Mouse (Mus musculus): ENCODE results near the gene Coro7. TPM values are rescaled to one million over a fixed set of nuclear protein-coding genes. Genes with fewer than 3 reads are reported as not detected.

Gene Coro7
- polyA plus RNA-seq, 1 experiment from 2014 or later = 13.1 TPM

DNA sequence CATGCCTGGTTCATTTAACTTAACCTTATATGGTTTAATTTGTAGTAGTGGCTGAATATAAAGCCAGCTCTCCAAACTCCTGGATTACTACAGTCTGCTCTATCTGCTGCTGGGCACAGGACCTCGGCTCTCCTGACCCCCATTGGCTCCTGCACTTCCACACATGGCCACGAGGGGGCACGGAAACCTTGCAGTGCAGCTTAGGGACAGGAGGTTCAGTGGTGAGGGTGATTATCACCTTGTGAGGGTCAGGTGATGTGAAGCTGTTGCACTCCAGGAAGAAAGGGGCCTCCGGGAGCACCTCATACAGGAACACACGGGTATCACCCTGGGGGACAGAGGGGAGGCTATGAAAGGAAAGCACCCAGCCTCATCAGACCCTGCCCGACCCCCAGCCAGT, 49.6 kb downstream of the Coro7 start:
- H3K4me2 ChIP-seq (ENCODE audit: low read depth, severe bottlenecking) = no peak overlapping the region
- no peaks in the 10 kb centered on the region for H3K27me3 ChIP-seq (ENCODE audit: control insufficient read depth, insufficient read depth, low read length)
- peak; percentile 52 for ATAC-seq (ENCODE audit: insufficient number of reproducible peaks, low FRiP score, low TSS enrichment, low read depth)
- H3K4me3 ChIP-seq (ENCODE audit: low read depth, low read length) = no peak overlapping the region
- H3K27ac ChIP-seq (replicated peaks; ENCODE audit: low read depth, low read length) = peak overlapping the region; percentile 42; the same call in 1 of the 2 replicates
- H3K4me1 ChIP-seq (ENCODE audit: control insufficient read depth, insufficient read depth, low read length) = no peaks in the 10 kb centered on the region
- H3K36me3 ChIP-seq (ENCODE audit: control insufficient read depth, insufficient read depth, low read length) = peaks cover 7% of the 10 kb centered on the region
- H3K9me3 ChIP-seq (ENCODE audit: control insufficient read depth, low read length) = no peaks in the 10 kb centered on the region
- no peak overlapping the region for H3K9ac ChIP-seq (ENCODE audit: low read length)
- WGBS = 19% methylated on average over 6 of the region's 6 CpGs
- peak; percentile 94 for DNase-seq (ENCODE audit: low spot score)

DNA sequence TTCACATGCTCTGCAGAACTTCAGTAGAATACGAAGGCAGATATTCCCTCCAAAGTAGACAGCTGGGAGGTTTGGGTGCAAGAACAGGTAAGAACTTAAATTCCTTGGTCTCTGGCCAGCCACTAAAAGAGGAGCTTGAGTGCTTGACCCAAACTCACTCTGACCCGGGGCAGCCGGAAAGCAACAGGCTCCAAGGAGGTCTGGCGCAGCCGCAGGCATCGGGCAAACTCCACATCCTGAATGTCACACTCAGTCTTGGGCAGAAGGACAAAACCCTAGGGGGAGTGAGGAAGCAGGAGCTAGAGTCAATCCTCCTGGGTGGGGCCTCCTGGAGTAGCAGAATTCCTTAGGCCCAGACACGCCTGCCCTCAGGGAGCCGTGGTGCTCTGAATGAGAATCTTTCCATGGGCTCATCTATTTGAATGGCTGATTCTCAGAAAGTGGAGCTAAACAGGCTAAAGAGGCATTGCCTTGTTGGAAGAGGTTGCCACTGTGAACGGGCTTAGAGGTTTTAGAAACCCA, 50.6 kb downstream of the Coro7 start:
- H3K36me3 ChIP-seq (ENCODE audit: control insufficient read depth, insufficient read depth, low read length) = peaks cover 7% of the 10 kb centered on the region
- no peaks in the 10 kb centered on the region for H3K9me3 ChIP-seq (ENCODE audit: control insufficient read depth, low read length)
- no peak overlapping the region for H3K4me3 ChIP-seq (ENCODE audit: low read depth, low read length)
- 92% methylated on average over 9 of the region's 9 CpGs for WGBS
- ATAC-seq (ENCODE audit: insufficient number of reproducible peaks, low FRiP score, low TSS enrichment, low read depth) (no peak), DNase-seq (ENCODE audit: low spot score) (no peak)
- H3K9ac ChIP-seq (ENCODE audit: low read length) = no peak overlapping the region
- H3K4me1 ChIP-seq (ENCODE audit: control insufficient read depth, insufficient read depth, low read length) = no peaks in the 10 kb centered on the region
- no peak overlapping the region for H3K4me2 ChIP-seq (ENCODE audit: low read depth, severe bottlenecking)
- no peaks in the 10 kb centered on the region for H3K27me3 ChIP-seq (ENCODE audit: control insufficient read depth, insufficient read depth, low read length)
- no peak overlapping the region for H3K27ac ChIP-seq (replicated peaks; ENCODE audit: low read depth, low read length)

DNA sequence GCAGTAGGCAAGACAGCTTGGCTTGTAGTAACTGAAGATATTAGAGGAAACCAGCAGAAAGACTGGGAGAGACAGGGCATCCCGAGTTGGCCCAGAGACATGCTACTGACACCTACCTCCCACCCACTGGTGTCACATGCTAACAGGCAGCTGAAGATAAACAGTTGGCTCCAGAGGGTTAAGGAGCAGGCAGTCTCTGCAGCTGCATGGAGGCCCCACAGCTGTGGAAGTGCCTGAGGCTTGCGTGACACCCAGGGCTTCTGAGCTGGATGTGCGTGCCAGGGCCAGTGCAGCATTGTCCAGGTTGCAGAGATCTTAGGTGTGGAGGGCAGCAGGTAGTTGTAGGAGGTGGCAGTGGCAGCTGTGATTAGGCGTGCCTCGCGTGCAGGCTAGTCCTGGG, 52.5 kb downstream of the Coro7 start:
- H3K36me3 ChIP-seq (ENCODE audit: control insufficient read depth, insufficient read depth, low read length) = peaks cover 5% of the 10 kb centered on the region
- peaks cover 8% of the 10 kb centered on the region for H3K4me1 ChIP-seq (ENCODE audit: control insufficient read depth, insufficient read depth, low read length)
- H3K4me2 ChIP-seq (ENCODE audit: low read depth, severe bottlenecking) = no peak overlapping the region
- ATAC-seq (ENCODE audit: insufficient number of reproducible peaks, low FRiP score, low TSS enrichment, low read depth) = no peak
- H3K4me3 ChIP-seq (ENCODE audit: low read depth, low read length) = no peak overlapping the region
- H3K27ac ChIP-seq (replicated peaks; ENCODE audit: low read depth, low read length) = no peak overlapping the region
- no peak overlapping the region for H3K9ac ChIP-seq (ENCODE audit: low read length)
- no peaks in the 10 kb centered on the region for H3K27me3 ChIP-seq (ENCODE audit: control insufficient read depth, insufficient read depth, low read length)
- no peak for DNase-seq (ENCODE audit: low spot score)
- WGBS = 74% methylated on average over 6 of the region's 6 CpGs
- no peaks in the 10 kb centered on the region for H3K9me3 ChIP-seq (ENCODE audit: control insufficient read depth, low read length)

- peak; percentile 86 for ATAC-seq (ENCODE audit: insufficient number of reproducible peaks, low FRiP score, low TSS enrichment, low read depth)
- peak within 1 kb of the TSS; percentile 67 for H3K4me2 ChIP-seq (ENCODE audit: low read depth, severe bottlenecking)
- WGBS = under 1% methylated on average over 56 of the region's 56 CpGs
Measured at GRCm38 (mm10) chr16:4624481-4625110, 55.0 kb downstream of the Coro7 start, which contains the start of gene Pam16. Gene Pam16, minus strand, starts transcription at chr16:4624988.

DNA sequence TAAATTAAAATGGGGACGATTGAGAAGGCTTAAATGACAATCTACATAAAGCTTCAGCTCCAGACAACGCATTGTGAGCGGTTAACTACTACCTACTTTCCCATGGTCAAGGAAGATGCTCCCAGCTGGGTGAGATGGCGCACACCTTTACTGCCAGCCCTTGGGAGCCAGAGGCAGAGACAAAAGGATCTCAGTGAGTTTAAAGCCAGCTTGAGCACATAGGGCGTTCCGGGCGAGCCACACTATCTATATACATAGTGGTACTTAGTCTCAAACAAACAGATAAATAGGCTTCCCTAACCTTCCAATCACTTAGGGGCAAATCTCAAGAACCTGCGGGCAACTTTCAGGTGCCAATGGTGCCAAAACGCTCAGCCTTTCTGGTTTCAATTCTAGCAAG, 55.5 kb downstream of the Coro7 start:
- Histone ChIP-seq H3K27me3 (ENCODE audit: control insufficient read depth, insufficient read depth, low read length) (no peaks in the 10 kb centered on the region), H3K36me3 (ENCODE audit: control insufficient read depth, insufficient read depth, low read length) (peaks cover 3% of the 10 kb centered on the region), H3K9me3 (ENCODE audit: control insufficient read depth, low read length) (no peaks in the 10 kb centered on the region), H3K9ac (ENCODE audit: low read length) (peak overlapping the region; percentile 78), H3K4me3 (ENCODE audit: low read depth, low read length) (peak overlapping the region; percentile 70), H3K4me2 (ENCODE audit: low read depth, severe bottlenecking) (peak overlapping the region; percentile 67), H3K4me1 (ENCODE audit: control insufficient read depth, insufficient read depth, low read length) (peaks cover 8% of the 10 kb centered on the region), H3K27ac (replicated peaks; ENCODE audit: low read depth, low read length) (no peak overlapping the region)
- ATAC-seq (ENCODE audit: insufficient number of reproducible peaks, low FRiP score, low TSS enrichment, low read depth) (no peak), DNase-seq (ENCODE audit: low spot score) (no peak)
- 24% methylated on average over 9 of the region's 9 CpGs for WGBS

More at GRCm38 (mm10) chr16:4624481-4625110, 55.0 kb downstream of the Coro7 start, which contains the start of gene Pam16:
- peaks cover 8% of the 10 kb centered on the region for H3K4me1 ChIP-seq (ENCODE audit: control insufficient read depth, insufficient read depth, low read length)
- H3K9ac ChIP-seq (ENCODE audit: low read length) = peak within 1 kb of the TSS; percentile 78
- peak within 1 kb of the TSS; percentile 70 for H3K4me3 ChIP-seq (ENCODE audit: low read depth, low read length)
- peak within 1 kb of the TSS; percentile 43; the same call in 1 of the 2 replicates for H3K27ac ChIP-seq (replicated peaks; ENCODE audit: low read depth, low read length)
- peak; percentile 92 for DNase-seq (ENCODE audit: low spot score)
- H3K36me3 ChIP-seq (ENCODE audit: control insufficient read depth, insufficient read depth, low read length) = peaks cover 4% of the 10 kb centered on the region
- H3K27me3 ChIP-seq (ENCODE audit: control insufficient read depth, insufficient read depth, low read length) = no peaks in the 10 kb centered on the region
- H3K9me3 ChIP-seq (ENCODE audit: control insufficient read depth, low read length) = no peaks in the 10 kb centered on the region

DNA sequence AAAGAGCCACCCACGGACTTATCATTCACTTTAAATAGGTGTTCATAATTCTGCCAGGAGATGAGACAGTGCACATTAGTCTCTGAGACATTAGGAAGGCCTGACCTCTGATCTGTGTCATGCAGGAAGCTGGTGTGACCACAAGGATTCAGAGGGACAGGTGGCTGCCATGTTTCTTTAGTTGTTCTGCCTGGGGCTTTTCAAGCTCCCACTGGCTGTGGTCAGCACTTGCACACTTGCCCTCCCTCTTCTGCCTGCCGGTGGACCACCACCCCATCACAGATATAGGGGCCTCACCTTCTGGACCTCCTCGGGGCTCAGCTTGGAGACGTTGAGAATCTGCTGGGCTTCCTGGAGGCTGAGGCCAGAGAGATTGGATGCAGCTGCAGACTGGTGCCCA, 62.7 kb downstream of the Coro7 start:
- ATAC-seq (ENCODE audit: insufficient number of reproducible peaks, low FRiP score, low TSS enrichment, low read depth) (no peak), DNase-seq (ENCODE audit: low spot score) (no peak)
- WGBS = 83% methylated on average over 4 of the region's 4 CpGs
- Histone ChIP-seq H3K36me3 (ENCODE audit: control insufficient read depth, insufficient read depth, low read length) (peaks cover 26% of the 10 kb centered on the region), H3K4me1 (ENCODE audit: control insufficient read depth, insufficient read depth, low read length) (no peaks in the 10 kb centered on the region), H3K4me3 (ENCODE audit: low read depth, low read length) (no peak overlapping the region), H3K4me2 (ENCODE audit: low read depth, severe bottlenecking) (no peak overlapping the region), H3K27ac (replicated peaks; ENCODE audit: low read depth, low read length) (no peak overlapping the region), H3K27me3 (ENCODE audit: control insufficient read depth, insufficient read depth, low read length) (no peaks in the 10 kb centered on the region), H3K9me3 (ENCODE audit: control insufficient read depth, low read length) (0 out of 2 replicates have a peak, but pooled peaks cover 2% of the 10 kb centered on the region), H3K9ac (ENCODE audit: low read length) (no peak overlapping the region)

GRCm38 (mm10) chr16:4615297-4615696, 64.3 kb downstream of the Coro7 start:
- DNase-seq (ENCODE audit: low spot score) (no peak), ATAC-seq (ENCODE audit: insufficient number of reproducible peaks, low FRiP score, low TSS enrichment, low read depth) (no peak)
- H3K27ac ChIP-seq (replicated peaks; ENCODE audit: low read depth, low read length) = no peak overlapping the region
- no peaks in the 10 kb centered on the region for H3K27me3 ChIP-seq (ENCODE audit: control insufficient read depth, insufficient read depth, low read length)
- H3K9ac ChIP-seq (ENCODE audit: low read length) = no peak overlapping the region
- H3K4me2 ChIP-seq (ENCODE audit: low read depth, severe bottlenecking) = no peak overlapping the region
- WGBS = 83% methylated on average over 1 of the region's 1 CpGs
- peaks cover 34% of the 10 kb centered on the region for H3K36me3 ChIP-seq (ENCODE audit: control insufficient read depth, insufficient read depth, low read length)
- H3K4me3 ChIP-seq (ENCODE audit: low read depth, low read length) = no peak overlapping the region
- H3K9me3 ChIP-seq (ENCODE audit: control insufficient read depth, low read length) = 0 out of 2 replicates have a peak, but pooled peaks cover 2% of the 10 kb centered on the region
- H3K4me1 ChIP-seq (ENCODE audit: control insufficient read depth, insufficient read depth, low read length) = no peaks in the 10 kb centered on the region

DNA sequence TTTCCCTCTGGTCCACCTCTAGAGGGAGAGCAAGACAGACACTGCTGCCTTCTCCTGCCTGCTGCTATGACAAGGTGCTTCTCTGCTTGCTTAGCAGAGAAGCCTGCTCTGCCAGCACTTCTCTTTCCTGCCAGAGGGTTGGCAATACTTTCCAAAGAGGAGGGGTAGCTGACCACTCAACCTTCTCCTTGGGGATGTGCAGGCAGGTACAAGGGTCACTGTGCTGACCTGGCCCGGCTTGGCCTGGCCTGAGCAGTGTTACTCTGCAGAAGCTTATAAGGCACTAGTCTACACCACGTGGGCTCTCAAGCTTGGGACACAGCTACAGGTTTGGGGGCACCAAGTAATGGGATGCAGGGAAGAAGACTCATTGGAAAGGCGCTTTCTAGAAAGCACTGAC, 64.9 kb downstream of the Coro7 start:
- ATAC-seq (ENCODE audit: insufficient number of reproducible peaks, low FRiP score, low TSS enrichment, low read depth) = no peak
- WGBS = 89% methylated on average over 3 of the region's 3 CpGs

More for the DNA sequence above, 64.9 kb downstream of the Coro7 start:
- H3K27ac ChIP-seq (replicated peaks; ENCODE audit: low read depth, low read length) = no peak overlapping the region
- no peak overlapping the region for H3K9ac ChIP-seq (ENCODE audit: low read length)
- H3K27me3 ChIP-seq (ENCODE audit: control insufficient read depth, insufficient read depth, low read length) = no peaks in the 10 kb centered on the region
- H3K4me3 ChIP-seq (ENCODE audit: low read depth, low read length) = no peak overlapping the region
- H3K4me2 ChIP-seq (ENCODE audit: low read depth, severe bottlenecking) = no peak overlapping the region
- peaks cover 34% of the 10 kb centered on the region for H3K36me3 ChIP-seq (ENCODE audit: control insufficient read depth, insufficient read depth, low read length)
- no peaks in the 10 kb centered on the region for H3K4me1 ChIP-seq (ENCODE audit: control insufficient read depth, insufficient read depth, low read length)
- no peak for DNase-seq (ENCODE audit: low spot score)
- H3K9me3 ChIP-seq (ENCODE audit: control insufficient read depth, low read length) = 0 out of 2 replicates have a peak, but pooled peaks cover 2% of the 10 kb centered on the region

Measured in limb, embryonic 11.5 days (tissue).